Mouse (Mus musculus) layer of hippocampus, postnatal 14 days (tissue): ENCODE results near the gene Rbms1. TPM values are rescaled to one million over a fixed set of nuclear protein-coding genes. Genes with fewer than 3 reads are reported as not detected.

Source experiments
- DNase-seq, 2 experiments: peaks; one replicate each; pipeline ENCODE4 v3.0.0; 2021 to 2022; ENCODE audit warnings: low spot score in 2 of 2, mixed read lengths in 1 of 2
- total RNA-seq, 2 experiments: library from RNA; stranded (reverse); gene quantifications; 2 replicates each; pipeline ENCODE4 v1.2.3; 2021

Gene Rbms1
- total RNA-seq, 2 experiments from 2014 or later: 17.9 to 19.1 TPM

DNA sequence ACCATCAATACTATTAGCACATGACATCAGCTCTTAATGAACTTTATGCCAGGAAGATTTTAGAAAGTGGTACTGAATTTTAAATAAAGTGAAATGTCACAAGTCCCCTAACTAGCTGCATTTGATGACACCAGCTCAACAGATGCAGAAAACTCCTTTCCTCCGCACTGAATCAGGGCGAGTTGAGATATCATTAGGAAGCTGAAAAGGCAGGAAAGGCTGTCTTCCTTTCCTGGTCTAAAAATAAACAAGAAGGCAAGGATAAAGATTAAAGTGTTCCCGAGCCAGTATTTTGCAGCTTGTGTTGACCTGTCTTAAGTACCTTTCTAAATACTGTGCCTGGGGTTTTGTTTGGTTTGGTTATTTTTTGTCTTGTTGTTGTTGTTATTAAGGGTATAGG is 42.9 kb downstream of the Rbms1 start:
- no peak for DNase-seq

DNA sequence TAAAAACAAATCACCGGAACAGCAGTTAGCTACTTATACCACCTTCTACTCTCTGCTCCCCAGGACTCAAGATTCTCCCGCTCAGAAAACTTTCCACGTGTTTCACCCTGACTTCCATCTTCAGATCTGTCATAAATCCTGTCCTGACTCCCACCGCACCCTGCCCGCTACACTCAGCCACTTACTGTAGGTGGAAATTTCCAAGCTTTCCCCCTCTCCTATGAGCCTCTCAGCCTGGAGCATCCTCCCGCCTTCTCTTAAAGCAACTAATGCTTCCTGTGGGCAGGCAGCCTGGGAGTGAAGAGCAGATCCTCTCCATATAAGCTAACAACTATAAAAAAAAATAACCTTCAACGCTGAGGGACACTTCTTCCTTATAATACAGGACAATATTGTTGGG is 44.6 kb downstream of the Rbms1 start:
- no peak for DNase-seq

DNA sequence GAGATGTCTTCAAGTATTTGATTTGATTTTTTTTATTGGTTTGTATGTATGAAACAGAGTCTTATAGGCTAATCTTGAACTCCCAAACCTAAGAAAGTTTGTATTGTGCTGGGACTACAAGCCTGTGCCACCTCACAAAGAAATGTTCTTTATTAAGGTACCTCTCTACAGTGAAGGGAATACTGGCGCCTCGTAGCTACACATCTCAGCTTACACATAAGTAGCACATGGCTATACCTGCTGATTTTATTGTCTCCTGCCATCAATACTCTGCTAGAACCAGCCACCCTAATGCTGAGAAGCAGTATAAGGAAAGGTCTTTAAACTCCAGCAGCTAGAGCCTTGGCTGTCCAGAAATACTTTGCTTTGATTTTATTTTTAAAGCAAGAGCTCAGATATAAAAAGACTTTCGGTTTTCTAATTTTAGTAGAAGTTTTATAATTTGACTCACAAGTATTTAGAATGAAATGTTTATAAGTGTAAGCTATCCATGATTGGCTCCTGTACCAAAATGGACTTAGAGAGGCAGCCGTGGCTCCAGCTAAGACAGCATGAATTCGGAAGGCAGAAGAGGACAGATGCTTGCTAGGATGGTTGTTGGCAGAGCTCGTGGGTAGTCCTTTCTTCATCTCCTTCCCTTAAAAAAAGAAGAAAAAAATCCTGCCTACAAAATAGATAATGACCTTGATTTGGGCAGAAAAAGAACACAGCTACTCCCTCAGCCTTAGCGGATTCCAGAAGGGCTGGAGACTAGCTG is 48.3 kb downstream of the Rbms1 start:
- no peak for DNase-seq

DNA sequence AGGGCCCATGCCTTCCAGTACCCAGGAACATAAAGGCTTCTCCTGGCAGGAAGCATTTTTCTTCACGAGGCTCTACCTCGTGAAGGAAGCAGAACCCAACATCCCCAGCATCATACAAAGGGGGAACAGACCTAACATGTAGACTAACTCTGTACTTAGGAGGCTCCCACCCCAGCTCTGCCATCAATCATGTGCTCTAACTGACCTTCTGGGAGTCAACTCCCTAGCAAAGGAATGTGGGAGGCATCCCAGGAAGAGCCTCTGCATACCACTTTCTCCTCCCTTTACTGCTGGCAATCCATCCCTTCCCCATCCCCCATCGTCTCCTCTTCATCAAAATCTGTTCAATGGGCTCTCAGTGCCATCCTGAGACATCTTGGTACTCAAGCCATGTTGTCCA is 49.7 kb downstream of the Rbms1 start:
- DNase-seq: no peak

DNA sequence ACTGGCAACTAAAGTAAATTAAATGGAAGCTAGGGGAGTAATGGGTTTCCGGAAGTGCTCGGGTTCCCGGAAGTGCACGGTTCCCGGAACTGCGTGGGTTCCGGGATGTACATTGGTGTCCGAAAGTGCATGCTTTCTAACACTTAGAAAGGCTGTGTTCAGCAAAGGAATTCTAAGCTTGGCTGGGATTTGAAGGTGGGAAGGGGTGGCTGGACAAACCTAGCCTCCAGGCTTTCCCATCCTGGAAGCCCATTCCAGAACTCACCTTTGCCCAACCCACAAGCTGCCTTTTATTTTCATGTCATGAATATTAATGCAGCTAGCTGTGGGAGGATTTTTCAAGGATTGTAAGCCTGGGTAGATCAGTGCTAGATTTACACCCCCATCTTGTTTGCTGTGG is 51.3 kb downstream of the Rbms1 start:
- DNase-seq: no peak

DNA sequence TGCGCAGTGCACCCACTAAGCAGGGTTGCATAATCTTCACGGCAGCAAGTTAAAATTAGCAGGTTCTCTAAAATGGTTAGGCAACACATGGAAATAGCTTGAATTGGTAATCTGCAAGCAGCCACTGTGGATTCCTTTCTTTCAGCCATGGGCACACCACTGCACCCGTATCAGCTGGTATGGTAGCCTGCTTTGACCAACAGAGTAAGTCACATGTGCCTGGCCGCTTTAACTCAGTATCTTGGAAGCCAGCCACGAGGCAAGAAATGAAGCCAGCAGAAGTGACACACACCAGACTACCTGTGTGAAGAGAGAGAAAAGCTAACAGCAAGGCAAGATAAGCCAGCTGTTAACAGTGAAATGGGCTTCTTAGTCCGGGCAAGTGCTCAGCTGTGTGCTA is 52.2 kb downstream of the Rbms1 start:
- peak in 1 of 2 experiments; percentile 10 for DNase-seq

DNA sequence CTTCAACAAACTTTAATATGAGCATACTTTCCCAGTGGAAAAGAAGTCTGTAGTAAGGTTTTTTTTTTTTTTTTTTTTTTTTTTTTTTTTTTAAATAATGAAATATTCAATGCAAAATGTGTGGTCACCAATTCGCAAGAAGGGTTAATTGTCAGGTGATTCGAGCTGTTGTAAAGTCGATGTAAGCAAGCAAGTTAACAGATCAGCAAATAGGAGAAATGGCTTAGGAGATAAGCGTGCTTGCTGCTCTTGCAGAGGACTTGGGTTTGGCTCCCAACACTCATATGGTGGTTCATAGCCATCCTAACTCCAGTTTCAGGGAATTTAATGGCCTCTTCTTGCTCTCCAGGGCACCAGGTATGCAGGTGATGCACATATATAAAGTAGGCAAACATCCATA is 54.4 kb downstream of the Rbms1 start:
- DNase-seq: no peak

DNA sequence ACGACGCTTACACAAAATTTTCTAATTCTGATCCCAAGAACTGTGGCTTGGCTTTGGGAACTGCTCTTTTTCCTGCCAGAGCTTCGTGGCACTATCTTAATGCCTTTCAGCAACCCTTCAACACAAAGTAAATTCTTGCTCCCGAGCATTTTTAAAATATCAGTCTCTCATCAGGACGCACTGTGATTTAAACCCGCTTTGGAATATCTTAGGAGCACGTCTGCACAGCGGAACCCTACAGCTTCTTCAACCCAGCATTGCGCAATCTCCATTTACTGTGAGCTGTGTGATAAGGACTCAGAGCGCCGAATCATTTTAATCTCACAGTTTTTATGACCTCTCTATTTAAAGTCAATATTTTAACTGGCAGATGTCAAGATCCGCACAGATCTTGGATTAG is 54.9 kb downstream of the Rbms1 start:
- DNase-seq: no peak

DNA sequence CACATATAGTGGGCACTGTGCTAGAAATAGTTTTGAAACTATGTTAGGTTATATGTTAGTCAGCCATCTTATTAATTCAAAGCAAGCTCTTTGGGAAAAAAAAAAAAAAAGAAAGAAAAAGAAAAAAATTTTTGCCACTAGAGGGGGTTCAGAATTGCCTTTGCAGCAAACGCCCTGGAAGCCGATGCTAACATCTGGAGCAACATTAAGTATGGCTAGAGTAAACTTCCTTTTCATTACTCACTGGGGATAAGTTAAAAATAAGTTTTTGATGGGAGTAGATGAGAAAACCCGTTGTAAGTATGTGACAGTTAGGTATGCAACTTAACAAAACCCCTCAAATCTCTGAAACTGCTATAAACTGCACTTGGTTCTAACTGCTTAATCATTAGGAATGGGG is 57.7 kb downstream of the Rbms1 start:
- no peak for DNase-seq

DNA sequence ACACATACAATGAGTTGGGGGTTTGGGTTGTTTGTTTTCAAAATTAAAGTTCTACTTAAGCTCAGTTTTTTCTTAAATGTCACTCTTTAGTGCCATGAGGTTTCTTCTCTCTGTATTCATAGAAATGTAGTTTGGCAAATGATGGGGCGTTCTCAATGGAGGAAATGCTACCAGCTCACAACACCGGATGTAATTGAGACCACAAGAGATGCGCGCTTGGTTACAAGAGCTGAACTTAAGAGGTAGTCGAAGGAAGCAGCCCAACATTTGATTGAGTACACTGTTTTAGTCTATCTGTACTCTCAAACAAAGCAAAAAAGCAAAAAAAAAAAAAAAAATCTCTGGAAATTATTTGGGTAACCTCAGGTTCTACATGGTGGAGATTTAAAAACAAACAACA is 58.9 kb downstream of the Rbms1 start:
- no peak for DNase-seq

DNA sequence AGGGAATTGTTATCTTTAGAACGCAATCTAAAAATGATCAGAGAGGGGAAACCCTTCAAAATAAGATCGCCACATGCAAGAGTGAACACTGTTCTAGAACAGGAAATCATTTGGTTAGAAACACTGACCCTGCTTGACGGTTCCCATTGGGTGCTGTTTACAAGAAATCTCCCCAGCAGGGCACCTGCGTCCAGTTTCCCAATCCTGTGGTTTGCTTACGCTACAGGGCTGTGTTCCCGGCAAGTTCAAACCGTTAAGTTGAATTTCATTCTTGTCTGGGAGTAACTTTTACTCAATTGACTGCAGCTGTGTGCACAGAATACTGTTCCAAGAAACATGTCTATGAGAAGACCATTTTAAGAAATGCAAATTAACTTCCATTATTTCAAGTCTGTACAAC is 59.5 kb downstream of the Rbms1 start:
- DNase-seq: no peak

DNA sequence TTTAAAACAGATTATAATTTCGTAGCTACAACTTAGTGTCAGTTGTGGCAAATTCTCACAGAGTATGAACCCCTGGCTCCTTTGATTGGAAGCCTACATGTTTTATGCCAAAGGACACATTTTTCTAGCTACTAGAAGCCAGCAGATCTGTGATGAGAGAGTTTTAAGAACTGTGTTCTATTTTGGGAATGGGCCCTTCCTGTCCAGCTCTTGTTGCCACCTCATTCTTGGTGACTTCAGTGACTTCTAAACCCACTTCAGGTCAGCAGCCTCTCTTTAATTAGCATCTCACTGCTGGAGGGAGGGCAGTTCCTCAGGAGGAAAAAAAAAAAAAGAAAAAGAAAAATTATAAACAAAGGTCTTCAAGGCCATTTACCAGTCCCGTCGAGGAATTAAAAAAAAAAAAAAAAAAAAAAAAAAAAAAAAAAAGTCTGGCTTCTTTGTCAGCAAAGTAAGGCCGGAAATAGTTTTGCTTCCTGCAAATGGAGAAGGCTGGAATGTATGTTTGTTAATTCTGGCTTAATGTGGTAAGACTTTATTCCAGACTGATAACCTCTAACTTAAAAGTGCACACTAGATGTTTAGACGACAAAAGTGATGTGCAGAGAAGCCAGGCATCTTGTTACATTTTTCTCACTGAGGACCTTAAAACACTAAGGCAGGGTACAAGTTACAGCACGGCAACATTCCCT is 60.4 kb downstream of the Rbms1 start:
- no peak for DNase-seq

DNA sequence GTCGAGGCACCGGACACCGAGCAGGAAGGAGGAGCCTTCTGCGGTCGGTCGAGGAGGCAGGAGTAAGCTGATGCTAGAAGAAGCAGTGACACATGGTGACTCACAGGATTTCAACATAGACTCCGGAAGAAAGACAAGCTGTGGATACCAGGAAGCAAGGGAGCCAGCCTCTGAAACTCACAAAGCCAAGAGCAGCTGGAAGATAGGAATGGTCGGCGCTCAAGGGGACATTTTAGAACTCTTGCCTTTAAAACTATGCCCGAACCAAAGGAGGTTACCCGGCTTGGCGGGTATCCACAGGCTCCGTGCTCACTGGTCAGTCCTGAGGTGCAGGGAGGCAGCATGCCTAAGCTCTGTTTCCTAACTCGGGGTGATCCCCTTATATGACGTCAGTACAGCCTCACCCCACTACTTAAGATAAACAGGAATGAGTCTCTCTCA is 61.5 kb downstream of the Rbms1 start:
- DNase-seq: no peak

DNA sequence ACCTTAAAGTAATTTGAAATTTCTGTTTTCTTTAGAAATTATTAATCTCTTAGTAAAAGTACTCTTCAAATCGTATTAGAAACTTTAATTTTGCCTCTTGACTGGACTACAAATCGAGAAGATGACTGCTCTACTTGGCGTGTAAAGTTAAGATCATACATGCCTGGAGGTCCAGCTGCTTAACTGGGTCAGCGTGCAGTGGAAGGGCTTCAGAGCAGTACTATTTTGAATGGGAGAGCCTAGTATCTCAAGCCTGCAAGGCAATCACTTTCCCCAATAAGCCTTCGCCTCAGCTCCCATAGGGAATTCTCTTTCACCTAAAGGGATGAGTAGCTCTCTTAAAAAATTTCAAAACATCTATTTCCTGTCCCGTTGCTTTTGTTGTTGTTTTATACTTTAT is 62.0 kb downstream of the Rbms1 start:
- DNase-seq: no peak

DNA sequence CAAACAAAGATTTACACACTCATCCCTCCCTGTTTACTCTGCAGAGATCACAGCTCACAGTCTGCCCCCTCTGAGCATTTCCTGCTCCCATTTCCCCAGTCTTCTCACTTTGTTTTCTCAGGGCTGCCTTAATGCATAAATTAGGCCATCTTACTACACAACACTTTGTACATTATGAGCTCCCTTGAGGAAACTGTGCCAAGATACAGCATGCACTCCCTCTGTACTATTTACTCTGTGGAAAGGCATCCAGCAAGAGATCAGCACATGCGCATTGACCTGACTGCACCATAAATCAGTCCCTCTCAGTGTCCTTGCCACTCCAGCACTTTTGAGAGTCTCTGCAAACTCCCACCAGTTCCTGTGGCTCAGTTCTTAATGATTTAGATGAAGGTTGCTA is 70.0 kb downstream of the Rbms1 start:
- DNase-seq: no peak

DNA sequence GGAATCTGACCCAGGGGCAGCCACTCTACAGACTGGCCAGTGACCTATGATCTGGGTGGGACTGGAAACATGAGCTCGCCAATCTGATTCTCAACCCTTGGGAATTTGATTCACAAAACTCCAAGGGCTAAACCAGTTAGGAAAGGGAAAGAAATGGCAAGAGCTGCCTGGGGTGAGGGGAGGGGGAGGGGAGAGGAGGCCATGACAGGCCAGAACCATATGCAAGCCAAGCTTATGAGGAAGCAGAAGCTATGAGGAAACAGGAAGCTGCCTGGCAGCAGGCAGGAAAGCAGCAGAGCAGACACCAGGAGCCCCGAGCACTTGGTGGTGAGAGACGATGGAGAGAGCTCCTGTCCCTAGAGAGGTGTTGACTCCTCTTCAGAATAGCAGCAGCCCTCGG is 79.1 kb downstream of the Rbms1 start:
- no peak for DNase-seq

DNA sequence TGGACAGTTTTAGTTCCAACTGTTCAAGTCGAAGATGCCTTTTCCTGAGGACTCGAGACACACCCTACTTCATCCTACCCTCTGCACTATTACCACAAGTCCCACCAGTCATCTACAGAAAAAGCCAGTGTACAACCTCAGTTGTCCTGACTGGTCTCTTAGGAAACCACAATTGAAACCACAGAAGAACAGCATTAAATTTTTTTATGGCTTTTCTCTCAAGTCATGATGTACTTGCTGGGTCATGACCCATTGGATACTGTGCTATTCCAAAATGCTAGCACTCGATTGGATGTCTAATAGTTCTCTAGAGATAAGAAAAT is 80.0 kb downstream of the Rbms1 start:
- DNase-seq: no peak

DNA sequence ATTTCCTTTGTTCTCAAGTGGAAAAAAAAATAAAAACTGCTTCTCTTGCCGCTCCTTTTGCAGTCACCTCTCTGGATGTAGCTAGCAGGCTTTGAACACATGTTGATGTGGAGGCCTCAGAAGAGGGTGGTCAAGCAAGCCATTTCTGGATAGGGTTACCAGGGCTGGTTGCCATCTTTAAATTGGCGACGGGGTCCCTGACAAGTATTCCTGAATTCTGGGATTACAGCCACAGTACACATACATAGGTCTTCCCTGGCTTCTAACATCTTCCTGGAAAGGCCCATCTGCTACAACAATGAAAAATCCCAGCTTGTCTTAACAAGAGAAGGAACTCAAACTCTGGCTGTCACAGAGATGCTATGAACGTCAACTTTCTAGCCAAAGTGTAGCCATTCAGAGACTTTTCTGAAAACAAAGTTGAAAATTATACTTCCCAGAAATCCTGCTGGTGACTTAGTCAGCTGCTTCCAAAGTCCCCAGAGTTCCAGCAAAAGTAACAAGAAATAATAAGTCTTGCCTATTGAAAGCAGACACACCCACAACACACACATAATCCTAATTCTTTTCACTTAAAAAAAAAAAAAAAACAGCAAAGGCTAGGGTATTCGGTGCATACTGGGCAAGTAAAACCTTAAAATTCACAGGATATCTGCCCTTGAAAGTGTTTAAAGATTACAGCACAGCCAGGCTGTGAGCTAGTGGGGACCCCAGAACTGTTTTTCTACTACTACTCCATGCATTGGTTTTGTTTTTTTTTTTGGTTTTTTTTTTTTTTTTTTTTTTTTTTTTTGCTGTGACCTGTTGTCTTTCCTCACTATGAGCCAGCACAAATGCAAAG is 80.6 kb downstream of the Rbms1 start:
- no peak for DNase-seq

DNA sequence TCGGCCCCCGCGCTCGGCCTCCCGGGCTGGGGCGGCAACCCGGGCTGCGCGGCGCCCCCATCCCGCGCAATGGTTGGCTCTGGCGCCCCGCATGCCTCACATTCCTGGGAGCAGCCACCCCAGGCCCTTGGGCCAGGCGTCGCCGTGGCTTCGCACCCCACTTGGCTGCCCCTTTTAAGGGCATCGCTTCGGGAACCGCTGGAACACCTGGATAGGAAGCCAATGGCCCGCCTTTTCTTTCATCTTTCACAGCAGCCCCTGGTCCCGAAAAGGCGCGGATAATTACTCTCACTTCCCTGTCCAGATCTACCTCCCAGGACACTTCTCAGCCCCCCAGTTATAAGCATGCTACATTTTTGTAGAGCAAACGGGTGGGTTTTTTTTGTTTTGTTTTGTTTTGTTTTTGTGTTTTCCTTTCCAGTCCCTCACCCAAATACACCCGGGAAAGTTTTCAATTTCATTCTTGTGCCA is 81.4 kb downstream of the Rbms1 start:
- no peak for DNase-seq

DNA sequence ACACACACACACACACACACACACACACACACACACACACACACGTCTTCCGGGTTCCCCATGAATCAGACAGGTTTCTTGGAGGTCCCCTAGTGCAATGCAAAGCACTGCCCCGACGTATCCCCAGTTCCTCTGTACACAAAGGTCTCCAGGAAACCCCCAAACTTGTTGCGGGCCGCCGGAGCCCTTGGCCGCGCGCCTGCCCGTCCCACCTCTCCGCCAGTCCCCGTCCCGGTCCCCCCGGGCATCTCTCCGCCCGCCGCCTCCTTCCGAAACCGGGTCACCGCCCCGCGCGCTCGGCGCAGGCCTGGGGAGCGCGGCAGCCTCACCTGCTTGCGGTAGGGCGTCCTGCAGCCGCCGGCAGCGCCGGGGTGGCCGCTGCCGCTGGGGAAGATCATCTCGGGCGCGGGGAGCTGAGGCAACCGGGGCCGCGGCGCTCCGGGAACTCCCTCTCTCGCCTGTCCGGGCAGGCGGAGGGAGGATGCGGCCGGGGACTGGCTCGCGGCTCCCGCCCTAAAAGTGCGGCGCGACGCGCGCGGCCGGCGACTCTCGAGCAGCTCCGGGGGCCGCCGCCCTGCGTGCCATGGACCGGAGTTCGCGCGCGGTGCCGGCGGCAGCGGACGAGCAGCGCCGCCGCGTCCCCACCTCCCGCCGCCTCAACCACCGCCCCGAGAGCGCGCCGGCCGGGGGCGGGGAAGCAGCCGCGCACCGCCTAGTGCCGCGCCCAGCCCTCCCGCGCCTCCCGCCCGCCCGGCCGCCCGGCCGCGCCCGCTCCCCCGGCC is 82.0 kb downstream of the Rbms1 start:
- peak in 1 of 2 experiments; percentile 19 for DNase-seq
